Mouse (Mus musculus) layer of hippocampus, adult 8-10 months (tissue): ENCODE measurements at regions not wholly inside any gene's neighbourhood (a gene's known extent, or its start where the extent isn't known, plus 50 kb on each side); places are given as distances from the start of the nearest gene placed in this dataset.

Experiments
- DNase-seq, 2 experiments: peaks; one replicate each; pipeline ENCODE4 v3.0.0; 2022; ENCODE audit warnings: low spot score in 2 of 2

GRCm38 (mm10) chr10:46905337-46905736 is 1327.7 kb downstream of the Hace1 start:
- DNase-seq, result no peak

- no peak for DNase-seq
These were observed 1345.0 kb downstream of the Hace1 start for GRCm38 (mm10) chr10:46922527-46923200.

- no peak for DNase-seq
These were observed 1356.7 kb downstream of the Hace1 start for GRCm38 (mm10) chr10:46934311-46934710.

GRCm38 (mm10) chr10:46936248-46936970 is 1358.8 kb downstream of the Hace1 start:
- DNase-seq, result no peak

GRCm38 (mm10) chr10:46939338-46939737 is 1361.7 kb downstream of the Hace1 start:
- DNase-seq, result no peak

- DNase-seq, result no peak
These were observed 1362.2 kb downstream of the Hace1 start for GRCm38 (mm10) chr10:46939819-46940218.

- DNase-seq, result no peak
These were observed 1375.3 kb downstream of the Hace1 start for GRCm38 (mm10) chr10:46952940-46953339.

- no peak for DNase-seq
These were observed 1377.1 kb downstream of the Hace1 start for GRCm38 (mm10) chr10:46954701-46955100.

GRCm38 (mm10) chr10:46980410-46980809 is 1402.8 kb downstream of the Hace1 start:
- no peak for DNase-seq

GRCm38 (mm10) chr10:46999701-47000100 is 1422.1 kb downstream of the Hace1 start:
- DNase-seq, result no peak

GRCm38 (mm10) chr10:47028765-47029164 is 1451.1 kb downstream of the Hace1 start:
- no peak for DNase-seq

GRCm38 (mm10) chr10:47054672-47055071 is 1477.0 kb downstream of the Hace1 start:
- DNase-seq, result no peak

- peak; percentile 24 to 35 for DNase-seq
These were observed 1524.9 kb downstream of the Hace1 start for GRCm38 (mm10) chr10:47102551-47102950.
